Mouse (Mus musculus) gastrocnemius, adult 18-20 months (tissue): ENCODE data around the gene Clk4. TPM values are rescaled to one million over a fixed set of nuclear protein-coding genes. Genes with fewer than 3 reads are reported as not detected.

Experiments
- DNase-seq: peaks from one replicate; pipeline ENCODE4 v3.0.0; 2021; ENCODE audit warnings: low spot score
- total RNA-seq, 2 experiments: library from RNA; stranded (reverse); gene quantifications; 2 replicates each; pipeline ENCODE4 v1.2.3; 2021

Gene Clk4
- total RNA-seq, 2 experiments from 2014 or later, result 42.3 to 43.3 TPM

DNA sequence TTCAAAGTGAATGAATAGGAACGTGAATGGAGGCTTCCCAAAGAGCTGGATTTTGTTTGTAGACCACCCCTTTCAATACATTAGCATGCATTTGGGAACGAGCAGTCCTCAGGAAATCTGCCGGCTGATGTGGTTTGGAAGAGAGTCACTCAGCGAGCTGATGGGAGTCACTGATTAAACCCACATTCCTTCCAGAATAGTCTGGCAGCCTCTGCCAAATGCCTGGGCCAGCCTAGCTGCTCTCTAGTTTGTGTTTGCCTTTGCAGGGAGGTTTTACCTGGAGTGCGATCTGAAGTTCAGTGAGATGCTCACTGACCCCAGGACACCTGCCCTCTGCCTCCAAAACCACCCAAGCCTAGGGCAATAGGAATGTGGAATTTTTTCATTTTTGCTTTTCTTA is 46.8 kb downstream of the Clk4 start:
- no peak for DNase-seq

DNA sequence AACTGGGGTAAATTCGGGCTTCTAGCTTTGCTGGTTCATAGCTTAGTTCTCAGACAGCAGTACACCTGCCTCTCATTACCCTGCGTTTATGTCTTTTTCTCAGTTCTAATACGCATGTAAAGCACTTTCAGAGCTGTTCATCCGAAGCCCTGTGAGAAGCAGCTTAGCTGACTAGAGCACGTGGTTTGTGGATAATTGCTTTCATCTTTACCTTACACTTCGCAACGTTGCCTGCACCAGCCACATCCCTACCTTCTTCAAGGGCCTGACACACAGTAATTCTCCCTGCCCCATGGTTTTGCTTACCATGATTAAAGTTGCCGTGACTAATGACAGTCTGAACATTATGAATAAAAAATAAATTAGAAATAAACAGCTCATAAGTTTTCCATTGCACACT is 50.3 kb downstream of the Clk4 start:
- no peak for DNase-seq

DNA sequence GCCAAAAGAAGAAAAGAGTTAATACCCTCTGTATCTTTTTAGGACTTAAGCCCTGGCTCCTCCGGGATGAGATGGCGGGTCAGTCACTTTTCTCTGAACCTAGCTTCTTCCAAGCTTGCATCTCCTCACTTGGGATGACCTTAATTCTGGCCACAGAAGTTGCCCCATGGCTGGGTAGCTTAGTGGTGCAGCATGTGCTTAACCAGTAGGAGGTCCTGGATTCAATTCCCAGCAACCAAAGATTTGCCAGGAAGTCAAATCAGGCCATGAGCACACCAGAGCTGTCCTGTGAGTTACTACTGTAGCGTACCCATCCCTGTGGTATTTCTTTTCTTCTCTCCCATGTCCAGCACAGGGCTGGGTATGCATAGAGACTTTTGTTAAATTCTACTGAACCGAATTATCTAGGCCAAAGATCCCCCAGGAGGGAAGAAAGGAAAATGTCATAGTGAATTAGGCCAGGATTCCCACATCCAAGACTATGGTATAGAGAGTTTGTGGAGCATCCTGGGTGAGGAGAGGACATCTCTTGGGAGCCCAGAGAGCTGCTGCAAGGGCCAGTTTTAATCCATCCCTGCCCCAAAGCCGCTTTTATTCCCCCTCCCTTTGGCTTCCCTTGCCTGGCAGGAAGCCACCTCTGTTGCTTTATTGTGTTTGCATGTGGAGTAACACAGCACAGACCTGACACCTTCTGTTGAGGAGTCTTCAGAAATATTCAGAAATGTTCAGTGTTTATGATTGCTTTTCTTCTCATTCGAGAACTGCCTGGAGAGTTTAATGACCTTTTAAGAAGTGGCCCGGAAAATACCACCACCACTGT is 54.7 kb downstream of the Clk4 start:
- no peak for DNase-seq

DNA sequence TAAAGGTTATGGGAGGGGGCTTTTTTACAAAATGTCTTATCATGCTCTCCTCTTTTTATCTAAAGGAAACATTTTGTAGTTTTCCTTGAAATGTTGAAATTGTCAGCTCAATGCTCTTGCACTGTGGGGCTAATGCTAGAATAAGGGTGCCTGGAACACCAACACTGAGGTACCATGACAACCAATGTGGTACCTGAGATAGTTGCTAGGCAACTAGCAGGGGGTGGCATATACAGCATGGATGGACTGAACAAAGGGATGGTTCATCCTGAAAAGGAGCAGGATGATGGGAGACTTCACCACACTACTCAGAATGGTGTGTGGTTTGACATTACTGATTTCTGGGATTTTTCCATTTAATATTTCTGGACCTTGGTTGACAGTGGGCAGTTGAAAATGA is 59.1 kb downstream of the Clk4 start:
- no peak for DNase-seq

DNA sequence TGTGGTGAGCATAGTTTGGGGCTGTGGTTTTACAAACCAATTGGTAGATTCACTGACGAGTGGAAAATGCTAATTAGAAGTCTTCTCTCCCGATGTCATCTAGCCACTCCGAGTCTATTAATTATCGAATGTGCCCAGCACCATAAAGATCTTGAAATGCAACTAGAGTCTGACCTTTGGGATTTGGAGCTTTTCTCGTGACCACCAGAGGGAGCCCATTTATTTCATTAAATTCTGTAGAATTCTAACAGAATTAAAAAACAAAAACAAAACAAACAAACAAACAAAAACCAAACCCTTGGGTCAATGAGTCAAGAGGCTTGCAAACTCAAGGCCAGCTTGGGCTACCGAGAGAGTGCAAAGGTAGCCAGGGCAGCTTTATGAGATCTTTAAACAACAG is 65.4 kb downstream of the Clk4 start:
- DNase-seq, result no peak

DNA sequence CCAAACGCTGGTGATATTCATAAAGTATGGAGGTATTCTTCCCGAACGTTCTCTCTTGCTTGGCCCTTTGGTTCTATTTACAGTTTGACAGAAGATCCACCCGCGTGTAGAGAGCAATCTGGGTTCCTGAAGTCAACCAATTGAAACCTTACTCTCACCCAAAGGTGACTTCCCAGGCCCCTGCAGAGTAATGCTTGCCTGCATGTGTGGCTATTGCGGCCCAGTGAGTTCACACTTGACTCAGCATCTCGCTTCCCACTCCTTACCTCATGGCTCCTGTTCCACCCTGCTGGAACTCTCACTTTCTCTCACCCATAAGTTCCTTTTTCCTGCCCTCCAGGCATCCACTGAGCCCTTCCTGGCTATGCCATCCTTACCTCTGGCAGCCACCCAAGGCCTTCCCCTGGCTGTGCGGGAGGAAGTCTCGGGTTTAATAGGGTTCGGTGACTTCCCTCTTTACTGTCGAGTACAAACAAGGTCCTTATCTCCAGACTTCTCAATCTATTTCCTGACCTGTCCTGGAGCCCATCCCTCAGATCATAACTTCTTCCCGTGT is 66.9 kb downstream of the Clk4 start:
- no peak for DNase-seq

DNA sequence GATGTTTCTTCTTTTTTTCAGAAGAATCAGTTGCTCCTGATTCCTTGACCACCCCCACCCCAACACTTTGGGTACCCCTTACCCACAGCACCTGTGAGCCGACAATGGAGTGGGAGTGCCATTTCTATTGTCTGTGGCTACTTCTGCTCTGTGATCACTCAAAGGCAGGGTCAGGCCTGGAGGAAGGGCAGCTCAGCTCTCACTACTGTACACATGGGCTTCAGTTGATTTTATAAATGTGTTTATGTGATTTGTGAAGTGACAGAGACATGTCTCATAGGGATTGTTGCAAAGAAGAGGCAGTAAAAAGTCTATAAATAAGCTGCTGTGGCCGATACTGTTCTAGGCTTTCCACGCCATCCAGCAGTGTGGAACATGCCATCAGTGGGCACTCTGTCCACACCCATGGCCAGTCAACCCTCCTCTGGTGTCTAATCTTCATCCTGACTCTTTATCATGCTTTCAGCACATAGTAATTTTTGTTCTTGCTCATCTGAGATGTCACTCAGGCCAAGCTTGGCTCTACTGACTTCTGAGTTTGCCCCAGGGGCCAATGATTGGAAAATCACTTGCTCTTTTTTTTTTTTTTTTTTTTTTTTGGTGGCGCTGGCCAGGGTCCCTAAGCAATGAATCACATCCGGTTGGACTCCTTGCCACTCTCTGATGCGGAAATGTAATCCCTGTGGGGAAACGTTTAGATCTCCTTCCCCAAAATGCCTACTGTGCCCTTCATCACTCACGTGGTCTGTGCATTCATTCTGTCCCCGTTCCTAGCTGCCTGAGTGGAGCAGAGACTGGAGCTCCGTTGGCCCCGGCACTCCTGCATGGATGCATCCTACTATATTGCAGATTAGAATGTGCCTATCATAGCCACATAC is 68.5 kb downstream of the Clk4 start:
- no peak for DNase-seq

Other genes starting within 250 kb of the Clk4 start
- gene Olfr54, start 247.5 kb upstream of the Clk4 start, total RNA-seq, result not detected
- not detected for gene Olfr1375, start 213.6 kb upstream of the Clk4 start, total RNA-seq
- gene Zfp354a, start 202.5 kb upstream of the Clk4 start, total RNA-seq, result 1 to 10 TPM; 2.8 to 3.2 TPM
- gene Gm12569, start 41.3 kb upstream of the Clk4 start, total RNA-seq, result not detected
- not detected for gene BC049762, start 1.3 kb downstream of the Clk4 start, total RNA-seq
- 1 to 10 TPM; 1.6 to 1.7 TPM for gene Col23a1, start 28.2 kb downstream of the Clk4 start, total RNA-seq